Mouse (Mus musculus) bone marrow macrophage, adult 2 months (primary cell): Measurements from ENCODE around the gene Il1a. TPM values are rescaled to one million over a fixed set of nuclear protein-coding genes. Genes with fewer than 3 reads are reported as not detected.

Source experiments
- H3K27ac ChIP-seq: 2 replicates; pipeline ENCODE4 v1.5.1; 2012; ENCODE audit warnings: low read depth, low read length; ENCODE audit not compliant: insufficient read depth
- H3K4me1 ChIP-seq: 2 replicates; pipeline ENCODE4 v1.6.1; 2012; ENCODE audit warnings: low read length; ENCODE audit not compliant: control insufficient read depth, insufficient read depth
- H3K4me3 ChIP-seq: 2 replicates; pipeline ENCODE4 v1.5.1; 2012; ENCODE audit warnings: mild to moderate bottlenecking, low read length, moderate library complexity; ENCODE audit not compliant: insufficient read depth
- CTCF ChIP-seq: IDR thresholded peaks from 2 replicates; pipeline ENCODE4 v1.5.1; 2012; ENCODE audit warnings: low read depth, mild to moderate bottlenecking, low read length, moderate library complexity
- POLR2A ChIP-seq: IDR thresholded peaks from 2 replicates; pipeline ENCODE4 v1.6.1; 2012; ENCODE audit warnings: mild to moderate bottlenecking, low read depth, low read length, borderline replicate concordance
- polyA plus RNA-seq: library from polyadenylated mRNA; stranded (reverse); fragments of >200 nt; gene quantifications from 2 replicates; pipeline ENCODE4 v1.2.4, GENCODE M21; 2012; ENCODE audit not compliant: missing spikeins, insufficient read depth, insufficient read length

The Il1a gene
- polyA plus RNA-seq, 1 experiment = not detected

DNA sequence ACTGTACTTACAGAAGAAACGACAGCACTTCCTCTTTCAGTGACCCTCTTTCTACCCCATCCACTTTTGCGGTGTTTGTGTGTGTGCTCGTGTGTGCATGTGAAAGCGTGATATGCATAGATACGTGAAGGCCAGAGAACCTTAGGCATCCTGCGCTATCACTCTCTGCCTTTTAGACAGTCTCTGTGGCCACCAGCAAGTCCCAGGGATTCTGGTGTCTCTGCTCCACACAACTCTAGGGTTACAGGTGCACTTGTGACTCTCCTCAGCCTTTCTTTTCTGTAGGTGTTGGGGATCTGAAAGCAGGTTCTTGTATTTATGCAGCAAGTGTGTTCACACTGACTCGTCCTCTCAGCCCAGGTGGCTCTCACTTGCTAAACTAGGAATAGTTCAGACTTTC lies 44.5 kb downstream of the Il1a start:
- H3K4me3 ChIP-seq = no peak overlapping the region
- peaks cover 32% of the 10 kb centered on the region for H3K4me1 ChIP-seq
- H3K27ac ChIP-seq = no peak overlapping the region
- TF ChIP-seq CTCF = no peak
- TF ChIP-seq POLR2A = no peak

DNA sequence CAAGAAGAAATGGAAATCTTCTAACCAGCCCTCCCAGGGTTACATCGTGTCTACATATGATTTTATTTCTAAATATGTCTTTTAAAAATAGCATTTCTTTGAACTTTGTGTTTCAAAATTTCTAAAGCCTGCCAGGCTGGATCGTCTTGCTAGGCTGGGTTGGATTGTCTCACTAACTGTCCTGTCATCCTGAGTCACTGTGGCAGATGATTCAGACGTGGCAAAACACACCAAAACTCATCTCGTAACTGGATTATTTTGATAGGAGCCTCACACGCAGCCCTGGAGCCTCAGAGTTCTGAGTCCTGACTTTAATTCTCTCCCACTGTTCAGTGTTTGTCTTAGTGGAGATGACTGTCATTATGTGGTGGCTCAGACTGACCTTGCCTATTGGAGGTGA lies 46.7 kb downstream of the Il1a start:
- Histone ChIP-seq H3K4me3 (no peak overlapping the region), H3K4me1 (peaks cover 32% of the 10 kb centered on the region), H3K27ac (peak overlapping the region; percentile 24)
- no peak for TF ChIP-seq CTCF
- no peak for TF ChIP-seq POLR2A

DNA sequence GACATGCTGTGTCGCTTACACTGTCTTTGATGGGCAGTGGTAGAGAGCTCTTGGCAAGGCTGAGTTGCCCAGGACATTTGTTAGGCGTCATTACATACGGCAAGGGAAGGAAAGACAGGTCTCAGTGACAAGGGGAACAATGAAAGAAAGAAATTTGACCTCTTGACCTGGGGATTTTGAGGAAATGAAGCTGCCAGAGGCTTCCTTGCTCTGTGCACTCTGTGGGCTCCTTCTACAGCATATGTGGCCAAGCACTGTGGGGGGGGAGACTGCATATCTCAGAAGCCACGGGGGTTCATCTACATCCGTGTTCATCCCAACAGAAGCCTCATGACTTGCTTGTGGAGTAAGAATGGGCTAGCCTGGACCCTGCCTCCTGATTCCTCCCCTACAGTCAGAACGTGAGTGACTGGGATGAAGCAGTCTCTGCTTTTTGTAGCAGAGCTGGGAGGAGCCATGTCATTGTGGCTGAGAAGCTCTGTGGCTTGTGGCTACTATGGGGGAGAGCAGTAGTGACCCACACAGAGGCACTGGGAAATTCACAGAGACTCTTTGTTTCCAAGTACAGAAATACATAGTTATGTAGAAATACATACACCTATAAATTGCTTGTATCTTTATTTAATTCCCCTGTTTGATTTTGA lies 48.5 kb downstream of the Il1a start:
- Histone ChIP-seq H3K4me3 (no peak overlapping the region), H3K27ac (no peak overlapping the region), H3K4me1 (peaks cover 32% of the 10 kb centered on the region)
- TF ChIP-seq CTCF = no peak
- no peak for TF ChIP-seq POLR2A

DNA sequence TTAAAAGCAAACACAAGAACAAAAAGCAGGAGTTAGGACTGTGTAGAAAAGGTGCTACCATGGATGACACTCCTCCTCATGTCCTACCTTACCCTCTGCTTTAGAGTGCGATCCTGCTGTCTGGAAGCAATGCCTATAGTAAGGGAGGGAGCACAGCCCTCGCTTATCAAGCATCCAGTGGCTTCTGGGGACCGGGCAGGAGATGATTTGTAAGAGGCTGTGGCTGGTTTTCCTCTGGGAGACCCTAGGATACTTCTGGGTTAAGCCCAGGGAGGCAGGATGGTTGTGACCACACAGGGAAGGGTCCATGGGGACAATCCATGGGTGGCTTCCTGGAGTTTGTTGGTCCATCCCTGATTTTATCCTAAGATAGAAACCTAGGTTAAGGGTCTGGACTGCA lies 49.1 kb downstream of the Il1a start:
- Histone ChIP-seq H3K4me1 (peaks cover 32% of the 10 kb centered on the region), H3K4me3 (no peak overlapping the region), H3K27ac (no peak overlapping the region)
- TF ChIP-seq CTCF (no peak), POLR2A (no peak)

DNA sequence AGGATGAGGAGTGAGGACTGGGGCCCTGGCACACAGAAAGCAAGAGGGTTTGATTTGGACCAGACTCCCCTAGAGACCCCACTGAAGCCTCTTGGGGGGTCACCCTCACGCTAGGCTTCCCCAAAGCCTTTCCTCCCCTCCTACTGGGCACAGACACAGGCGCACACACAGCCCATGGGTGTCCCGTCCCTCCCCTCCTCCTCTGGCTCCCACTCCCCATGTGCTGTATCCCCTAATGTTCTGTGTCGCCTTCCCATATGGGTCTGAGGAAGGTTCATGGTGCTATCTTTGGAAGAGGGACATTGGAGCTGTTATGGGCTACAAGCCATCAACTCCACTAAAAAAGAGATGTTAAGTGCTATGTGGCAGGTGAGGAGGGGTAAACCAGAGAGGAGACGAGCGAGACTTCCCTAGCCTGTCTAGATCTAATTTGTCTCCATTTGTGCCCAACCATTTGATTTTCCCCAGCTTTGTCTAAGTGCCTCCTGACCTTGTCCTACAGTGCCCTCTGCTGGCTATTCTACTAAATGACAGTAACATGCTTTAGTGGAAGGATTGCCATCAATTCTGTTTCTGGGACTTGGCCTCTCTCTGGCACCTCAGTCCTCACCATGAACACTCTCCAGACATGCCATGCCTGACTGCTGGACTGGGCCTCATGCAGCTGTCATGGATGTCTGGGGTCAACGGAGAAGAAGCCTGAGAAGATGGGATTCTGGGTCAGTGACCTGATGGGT lies 51.1 kb downstream of the Il1a start:
- H3K4me3 ChIP-seq = no peak overlapping the region
- TF ChIP-seq CTCF = no peak
- no peak for TF ChIP-seq POLR2A
- H3K27ac ChIP-seq = no peak overlapping the region
- peaks cover 24% of the 10 kb centered on the region for H3K4me1 ChIP-seq

DNA sequence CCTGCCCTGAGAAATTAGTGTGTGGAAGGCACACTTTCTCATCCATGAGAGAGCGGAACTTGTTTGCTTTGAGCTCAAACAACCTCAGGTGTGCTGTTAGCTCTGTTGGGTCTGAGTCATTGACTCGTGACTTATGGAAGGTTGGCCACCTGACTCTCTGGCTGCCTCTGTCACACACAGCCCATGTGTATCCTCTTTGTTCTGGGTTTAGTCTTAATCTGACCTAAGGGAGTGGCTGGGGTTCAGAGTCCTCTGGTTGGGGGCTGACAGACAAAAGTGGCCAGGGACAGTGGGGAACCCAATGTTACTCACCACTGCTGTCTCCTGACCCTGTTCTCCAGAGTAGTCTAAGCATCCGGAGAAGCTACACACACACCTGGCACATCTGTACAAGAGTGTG lies 51.7 kb downstream of the Il1a start:
- Histone ChIP-seq H3K4me1 (peaks cover 18% of the 10 kb centered on the region), H3K27ac (no peak overlapping the region), H3K4me3 (no peak overlapping the region)
- TF ChIP-seq CTCF = no peak
- TF ChIP-seq POLR2A = no peak

DNA sequence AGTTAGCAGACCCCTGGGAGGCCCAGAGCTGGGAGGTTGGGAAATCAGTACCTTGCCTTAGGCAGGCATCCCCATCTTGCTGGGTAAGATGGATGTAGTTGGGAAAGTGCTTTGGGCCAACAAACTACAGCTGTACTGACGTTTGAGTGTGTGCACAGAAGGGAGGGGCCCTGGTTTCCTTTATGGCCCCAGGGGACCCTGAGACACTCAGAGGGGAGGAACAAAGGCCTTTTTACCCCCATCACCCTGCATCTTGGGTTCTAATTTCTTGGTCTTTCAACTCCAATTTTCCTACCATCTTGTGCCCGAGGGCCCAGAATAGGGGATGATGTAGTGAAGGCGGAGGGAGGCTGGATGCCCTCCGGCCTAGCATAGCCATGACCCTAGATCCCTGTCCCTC lies 53.8 kb downstream of the Il1a start:
- peaks cover 3% of the 10 kb centered on the region; the same call in 1 of the 2 replicates for H3K4me1 ChIP-seq
- H3K27ac ChIP-seq = no peak overlapping the region
- H3K4me3 ChIP-seq = no peak overlapping the region
- TF ChIP-seq POLR2A = no peak
- no peak for TF ChIP-seq CTCF

DNA sequence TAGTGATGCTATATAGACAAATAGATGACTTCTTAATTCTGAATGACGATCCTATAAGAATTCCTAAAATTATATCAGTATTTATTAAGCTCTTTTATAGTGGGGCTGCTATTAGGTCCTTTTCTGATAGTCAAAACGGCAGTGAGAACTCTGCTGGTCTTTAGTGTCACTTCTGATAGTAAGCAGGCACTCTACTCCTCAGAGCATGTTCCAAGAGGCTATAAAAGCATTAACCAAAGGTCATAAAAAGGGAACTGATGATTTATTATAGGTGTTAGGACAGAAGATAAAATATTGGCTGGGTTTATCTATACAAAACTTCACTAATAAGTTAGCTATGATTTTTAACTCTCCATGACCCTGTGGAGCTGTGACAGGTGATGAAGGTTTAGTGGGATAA lies 55.7 kb downstream of the Il1a start:
- Histone ChIP-seq H3K4me1 (no peaks in the 10 kb centered on the region), H3K4me3 (no peak overlapping the region), H3K27ac (no peak overlapping the region)
- no peak for TF ChIP-seq CTCF
- no peak for TF ChIP-seq POLR2A

DNA sequence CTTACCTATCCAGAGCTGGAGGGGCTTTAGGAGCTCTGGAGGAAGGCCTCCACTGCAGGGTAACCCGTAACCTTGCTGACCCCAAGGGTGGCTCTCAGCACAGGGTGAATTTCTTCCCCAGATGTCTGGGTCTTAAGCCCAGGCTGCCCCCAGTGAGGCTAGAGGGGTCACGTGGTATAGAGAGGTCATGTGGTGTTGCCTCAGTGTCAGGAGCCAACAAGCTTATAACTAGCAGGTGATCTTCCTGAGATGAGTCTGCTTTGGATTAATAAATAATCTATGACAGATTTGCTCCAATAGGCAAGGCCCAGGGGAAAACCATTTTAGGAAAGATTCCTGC lies 56.2 kb downstream of the Il1a start:
- TF ChIP-seq POLR2A = no peak
- TF ChIP-seq CTCF = no peak
- no peak overlapping the region for H3K27ac ChIP-seq
- H3K4me1 ChIP-seq = no peaks in the 10 kb centered on the region
- H3K4me3 ChIP-seq = no peak overlapping the region

DNA sequence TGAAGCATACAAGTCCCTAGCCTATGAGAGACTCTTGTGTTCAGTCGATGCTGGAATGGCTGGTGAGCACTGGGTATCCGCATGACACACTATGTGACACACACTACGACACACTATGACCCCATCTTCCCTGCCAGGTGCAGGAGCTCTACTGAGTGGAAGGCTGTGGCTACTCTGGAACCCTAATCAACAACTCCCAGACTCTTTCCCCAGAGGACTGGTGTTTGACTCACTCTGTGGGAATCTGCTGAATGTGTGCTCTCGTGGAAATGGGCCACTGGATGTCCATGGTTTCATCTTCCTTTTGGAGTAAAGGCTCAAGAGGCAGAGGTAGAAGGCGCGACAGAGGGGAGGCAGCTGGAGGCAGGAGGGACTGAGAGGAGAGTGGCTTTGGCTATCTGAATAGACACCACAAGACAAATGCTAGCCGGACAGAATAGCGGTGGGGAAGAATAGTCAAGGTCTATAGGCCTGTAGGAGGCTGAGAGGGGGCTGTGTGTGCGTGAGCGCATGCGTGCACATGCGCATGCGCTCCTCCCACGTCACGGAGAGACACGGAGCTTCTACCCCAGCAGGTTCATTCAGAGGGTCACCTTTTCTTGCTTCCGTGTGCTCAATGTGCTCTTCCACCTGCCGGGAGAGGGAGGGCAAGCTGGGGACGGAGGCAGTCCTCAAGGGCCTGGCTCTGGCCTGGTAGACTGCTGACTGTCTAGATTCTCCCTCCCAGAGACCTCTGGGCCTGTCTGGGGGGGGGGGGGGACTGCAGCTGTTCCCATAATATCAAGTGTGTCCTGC lies 56.7 kb downstream of the Il1a start:
- Histone ChIP-seq H3K4me1 (no peaks in the 10 kb centered on the region), H3K27ac (no peak overlapping the region), H3K4me3 (no peak overlapping the region)
- TF ChIP-seq POLR2A (no peak), CTCF (no peak)

Other genes starting within 250 kb of the Il1a start
- 5.9 and 7.5 TPM in 2 replicates for gene Ttl, start 244.0 kb downstream of the Il1a start, polyA plus RNA-seq
- 6.8 and 8.3 TPM in 2 replicates for gene Polr1b, start 209.0 kb downstream of the Il1a start, polyA plus RNA-seq
- 15.3 and 20.0 TPM in 2 replicates for gene Chchd5, start 180.3 kb downstream of the Il1a start, polyA plus RNA-seq
- gene Slc20a1, start 111.2 kb downstream of the Il1a start, polyA plus RNA-seq = 29.5 and 32.1 TPM in 2 replicates
- gene Ckap2l, start 12.8 kb downstream of the Il1a start, polyA plus RNA-seq = 22.2 and 24.5 TPM in 2 replicates
- 26.0 and 30.4 TPM in 2 replicates for gene Il1b, start 61.2 kb upstream of the Il1a start, polyA plus RNA-seq
- 0.28 and 0.41 TPM in 2 replicates for gene F830045P16Rik, start 226.6 kb upstream of the Il1a start, polyA plus RNA-seq